Mouse (Mus musculus): Measurements from ENCODE around the gene Snrpf. TPM values are rescaled to one million over a fixed set of nuclear protein-coding genes. Genes with fewer than 3 reads are reported as not detected.

Snrpf gene
- 117 and 123 TPM in 2 replicates for polyA plus RNA-seq (2012; rRNA removed)

DNA sequence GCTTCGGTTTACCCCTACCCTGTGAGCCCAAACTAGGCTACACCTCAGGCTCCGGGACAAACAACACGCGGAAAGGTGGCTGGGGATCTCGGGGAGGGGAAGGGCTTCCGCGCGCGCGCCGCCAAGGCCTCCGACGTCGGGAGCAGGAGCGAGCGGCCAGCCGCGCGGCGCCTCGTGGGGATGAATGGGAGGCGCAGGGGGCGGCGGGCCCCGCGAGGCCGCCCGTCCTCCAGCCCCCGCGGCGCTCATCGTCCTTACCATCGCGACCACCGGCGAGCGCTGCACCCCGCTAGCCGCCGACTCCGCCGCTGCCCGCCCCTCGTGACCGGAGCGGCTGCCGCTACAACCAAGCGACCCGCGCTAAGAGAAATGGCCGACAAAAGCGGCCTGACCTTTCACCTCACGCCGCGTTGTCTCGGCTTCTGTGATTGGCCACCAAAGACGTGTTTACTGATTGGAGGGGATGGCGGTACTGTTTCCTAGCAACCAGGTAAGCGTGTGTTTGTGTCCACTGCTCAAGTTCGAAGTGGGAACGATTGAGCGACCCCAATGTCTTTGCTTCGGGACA lies at the start of gene Snrpf:
Gene Snrpf (minus strand): TSS at position 426 of the 568 bp plus-strand sequence.

DNA sequence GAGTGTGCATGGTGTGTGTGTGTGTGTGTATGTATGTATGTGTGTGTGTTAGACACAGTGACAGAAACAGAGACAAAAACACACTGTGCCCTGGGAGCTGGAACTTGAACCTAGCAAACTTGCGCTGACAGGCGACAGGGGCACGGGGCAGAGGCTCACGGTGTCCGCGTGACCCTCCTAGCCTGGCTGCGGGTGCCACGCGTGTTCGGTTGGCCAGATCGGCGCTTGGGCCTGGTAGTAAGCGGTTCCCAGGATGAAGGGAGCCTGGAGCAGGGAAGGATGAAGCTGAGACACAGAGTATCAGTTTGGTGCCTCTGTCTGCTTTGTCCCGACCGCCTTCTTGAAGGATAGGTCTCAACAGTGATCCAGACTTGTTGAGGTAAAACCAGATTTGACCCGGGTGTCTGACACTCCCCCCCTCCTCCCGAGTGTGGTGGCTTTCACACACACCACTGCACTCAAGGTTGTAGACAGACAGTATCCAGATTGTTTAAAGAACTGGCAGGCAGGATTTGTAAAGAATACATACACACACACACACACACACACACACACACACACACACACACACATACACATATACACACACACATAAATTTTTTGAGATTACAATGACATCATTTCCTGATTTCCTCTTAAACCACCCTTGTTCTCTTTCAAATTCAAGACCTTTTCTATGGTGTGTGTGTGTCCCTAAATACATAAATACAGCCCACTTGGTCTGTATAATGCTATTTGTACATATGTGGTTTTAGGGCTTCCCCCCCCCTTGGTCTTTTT lies 48.9 kb downstream of the Snrpf start, which contains the start of gene Ccdc38:
Gene Ccdc38 (plus strand): TSS at position 202 of the 780 bp plus-strand sequence.

DNA sequence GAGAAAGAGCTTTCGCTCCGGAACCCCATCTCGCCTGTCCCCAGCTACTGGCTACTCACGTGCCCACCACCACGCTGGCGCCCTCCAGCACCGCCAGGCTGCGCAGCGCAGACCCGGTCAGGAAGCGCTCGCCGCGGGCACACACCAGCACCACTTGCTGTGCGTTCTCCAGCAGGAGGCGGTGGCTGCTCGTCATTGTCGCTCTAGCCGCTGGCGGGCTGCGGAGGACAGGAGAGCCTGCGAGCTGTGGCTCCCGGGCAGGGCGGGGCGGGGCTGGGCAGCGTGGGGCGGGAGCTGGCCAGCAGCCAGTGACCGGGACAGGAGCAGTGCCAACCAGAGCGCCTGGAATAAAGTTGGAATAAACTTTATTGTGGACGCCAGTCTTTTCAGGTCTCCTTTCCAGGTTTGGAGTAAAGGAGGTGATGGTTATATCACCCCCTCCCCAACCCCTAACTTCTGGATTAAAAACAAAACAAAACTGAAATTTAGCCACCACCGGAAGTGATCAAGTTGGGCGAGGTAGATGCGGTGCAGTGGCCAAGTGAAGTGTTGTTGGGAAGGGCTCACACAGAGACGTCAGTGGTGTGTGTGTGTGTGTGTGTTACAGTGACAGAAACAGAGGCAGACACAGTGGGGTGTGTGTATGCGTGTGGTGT lies 49.6 kb downstream of the Snrpf start, which contains the start of gene Amdhd1:
Gene Amdhd1 (minus strand): TSS at position 259 of the 656 bp plus-strand sequence.

Other genes starting within 250 kb of the Snrpf start
- gene Lta4h, start 136.3 kb downstream of the Snrpf start, polyA plus RNA-seq (2012; rRNA removed) = 82.2 and 88.5 TPM in 2 replicates
- gene Hal, start 100.9 kb downstream of the Snrpf start, polyA plus RNA-seq (2012; rRNA removed) = 0.05 and 0.12 TPM in 2 replicates
- 0.13 and 0.14 TPM in 2 replicates for gene Amdhd1, start 49.7 kb downstream of the Snrpf start, polyA plus RNA-seq (2012; rRNA removed)
- gene Ccdc38, start 49.1 kb downstream of the Snrpf start, polyA plus RNA-seq (2012; rRNA removed) = 0.21 and 0.60 TPM in 2 replicates
- 2.7 and 2.9 TPM in 2 replicates for gene Ntn4, start 51.0 kb upstream of the Snrpf start, polyA plus RNA-seq (2012; rRNA removed)
- 0.15 and 0.16 TPM in 2 replicates for gene Usp44, start 241.8 kb upstream of the Snrpf start, polyA plus RNA-seq (2012; rRNA removed)